Mouse (Mus musculus): ENCODE data around the gene Peak1.

The Peak1 gene

DNA sequence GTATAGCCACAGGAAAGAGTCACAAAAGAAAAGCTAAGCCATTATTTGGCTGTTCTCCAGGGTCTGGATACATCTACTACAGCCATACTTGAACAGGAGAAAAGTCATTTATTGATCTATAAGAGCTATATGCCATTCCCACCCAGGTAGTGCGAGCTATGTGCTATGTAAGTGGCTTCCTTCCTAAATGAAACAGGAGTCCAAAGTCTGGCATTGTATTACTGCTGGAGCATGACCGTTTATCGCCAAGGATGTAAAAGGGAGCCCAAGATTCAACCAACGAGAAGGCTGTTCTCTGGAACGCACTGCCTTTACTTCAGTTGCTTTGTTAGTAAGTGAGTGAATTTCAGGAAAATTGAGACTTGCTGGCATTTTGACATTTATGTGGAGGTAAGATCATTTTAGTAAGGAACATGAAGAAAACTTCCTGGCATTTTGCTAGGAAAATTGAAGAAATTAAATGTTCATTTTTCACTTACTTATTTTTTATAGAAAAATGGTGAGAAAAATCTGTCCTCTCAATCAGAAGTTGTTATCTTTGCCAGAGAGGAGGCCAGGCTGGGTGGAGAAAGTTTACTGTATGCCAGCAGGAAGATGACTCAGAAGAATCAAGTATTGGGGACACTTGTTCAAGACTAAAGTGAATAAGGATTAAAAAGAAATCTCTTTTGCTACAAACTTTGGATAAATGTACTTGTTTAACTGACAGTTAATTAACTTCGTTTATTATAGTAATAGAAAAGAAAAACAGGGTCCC, 162.0 kb downstream of the Peak1 start:
- DNase-seq (ENCODE audit: low spot score) = no peak

DNA sequence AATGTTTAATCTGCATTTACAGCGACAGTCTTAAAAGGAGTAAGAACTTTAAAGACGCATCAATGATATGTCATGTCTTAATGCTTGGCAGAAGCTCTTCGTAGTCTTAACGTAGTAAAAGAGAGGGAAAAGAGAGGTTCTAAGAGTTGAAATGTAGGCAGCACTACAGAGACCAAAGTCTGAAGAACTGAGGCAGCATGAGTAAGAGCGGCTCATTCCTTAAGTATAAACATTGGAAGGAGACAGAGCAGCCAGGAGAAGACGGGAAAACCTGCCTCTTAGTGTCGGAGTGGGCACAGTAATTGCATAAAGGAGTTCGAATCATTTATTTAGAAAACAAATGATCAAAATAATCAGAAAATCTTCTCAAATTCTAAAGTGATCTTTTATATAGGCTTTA, 173.5 kb downstream of the Peak1 start:
- DNase-seq (ENCODE audit: low spot score) = no peak

DNA sequence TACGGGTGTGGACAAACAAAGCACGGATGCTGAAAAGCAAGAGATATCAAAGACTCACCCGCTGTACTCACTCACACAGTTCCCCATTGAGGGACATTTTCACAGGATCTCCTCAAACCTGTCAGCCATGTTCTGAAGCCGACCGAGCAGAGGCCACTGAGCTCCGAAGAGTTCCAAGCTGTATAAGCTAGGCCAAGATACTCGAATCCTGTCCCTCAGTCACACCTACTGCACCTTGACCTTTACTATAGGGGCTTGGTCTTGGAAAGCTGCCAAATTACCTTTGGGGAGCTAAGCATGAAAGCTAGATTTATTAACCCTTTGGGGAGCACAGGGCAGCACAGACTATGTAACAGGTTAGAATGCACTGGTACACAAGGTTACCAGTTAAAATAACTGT, 174.0 kb downstream of the Peak1 start:
- DNase-seq (ENCODE audit: low spot score) = no peak

DNA sequence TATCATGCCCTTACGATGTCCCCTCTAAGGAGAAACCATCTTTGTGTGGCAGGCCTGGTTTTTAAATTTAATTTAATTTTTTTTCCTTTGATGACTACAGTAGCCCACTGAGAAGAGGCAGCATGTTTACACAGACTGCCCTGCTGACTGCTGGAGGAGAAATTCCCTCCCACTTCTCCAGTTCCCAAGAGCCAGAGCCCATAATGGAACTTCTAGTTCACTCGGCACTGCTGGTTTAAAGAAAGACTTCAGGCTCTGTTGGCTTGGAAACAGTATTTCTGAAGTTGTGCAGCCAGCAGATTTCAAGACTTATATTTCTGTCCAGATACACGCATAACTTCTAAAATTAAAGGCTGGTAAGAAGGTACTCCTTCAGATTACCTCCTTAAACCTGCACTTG, 175.2 kb downstream of the Peak1 start:
- DNase-seq (ENCODE audit: low spot score) = no peak

DNA sequence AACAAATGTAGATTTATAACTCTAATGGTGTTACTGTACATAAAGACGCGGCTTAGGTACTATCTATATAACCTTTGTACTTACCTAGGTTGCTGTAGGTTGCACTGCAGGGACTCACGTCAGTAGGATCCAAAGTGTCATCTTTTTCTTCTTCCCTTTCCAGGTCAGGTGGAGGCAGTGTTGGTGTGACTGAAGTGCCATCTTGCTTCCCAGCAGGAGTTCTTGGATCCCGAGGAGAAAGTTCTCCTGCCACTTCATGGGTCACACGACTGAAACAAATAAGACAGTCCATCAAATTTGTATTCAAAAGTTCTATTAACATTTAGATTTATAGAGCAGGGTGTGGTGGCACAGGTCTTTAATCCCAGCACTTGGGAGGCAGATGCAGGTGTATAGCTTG, 176.8 kb downstream of the Peak1 start:
- DNase-seq (ENCODE audit: low spot score) = no peak

DNA sequence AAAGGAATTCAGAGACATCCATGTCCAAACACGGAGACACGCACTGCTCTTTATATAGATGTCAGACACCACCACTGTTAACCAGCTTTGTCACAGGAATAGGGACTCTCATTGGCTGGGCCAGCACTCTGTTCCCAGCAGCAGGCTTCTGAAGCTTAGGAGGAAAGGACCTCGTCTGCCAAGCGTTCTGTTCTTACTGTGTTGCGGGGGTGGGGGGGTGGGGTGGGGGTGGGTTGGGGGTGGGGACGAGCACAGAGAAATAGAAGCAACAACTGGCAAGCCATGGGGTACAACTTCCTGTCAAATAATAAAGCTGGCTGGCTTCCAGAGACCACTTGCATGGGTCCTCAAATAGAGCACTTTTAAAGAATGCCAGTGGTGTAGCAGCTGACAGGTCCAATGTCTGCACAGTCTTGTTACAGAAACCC, 182.0 kb downstream of the Peak1 start:
- no peak for DNase-seq (ENCODE audit: low spot score)

DNA sequence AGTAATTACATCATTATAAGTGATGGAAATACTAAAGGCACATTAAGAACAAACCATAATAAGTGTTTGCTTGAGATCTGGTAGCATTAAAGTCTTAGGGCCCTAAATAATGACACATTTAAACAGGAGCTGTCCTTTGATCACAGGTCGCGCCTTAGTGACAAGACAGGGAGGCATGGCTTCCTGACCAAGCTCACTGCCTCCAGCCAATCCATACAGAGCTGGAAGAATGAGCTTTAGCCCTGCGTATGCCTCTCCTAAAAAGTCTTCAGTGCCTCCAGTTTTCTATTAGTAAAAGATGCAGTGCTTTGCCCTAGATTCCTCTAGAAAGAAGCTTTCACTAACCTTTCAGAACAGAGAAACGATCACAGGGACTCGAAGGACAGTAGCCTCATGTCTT, 182.6 kb downstream of the Peak1 start:
- DNase-seq (ENCODE audit: low spot score) = no peak

DNA sequence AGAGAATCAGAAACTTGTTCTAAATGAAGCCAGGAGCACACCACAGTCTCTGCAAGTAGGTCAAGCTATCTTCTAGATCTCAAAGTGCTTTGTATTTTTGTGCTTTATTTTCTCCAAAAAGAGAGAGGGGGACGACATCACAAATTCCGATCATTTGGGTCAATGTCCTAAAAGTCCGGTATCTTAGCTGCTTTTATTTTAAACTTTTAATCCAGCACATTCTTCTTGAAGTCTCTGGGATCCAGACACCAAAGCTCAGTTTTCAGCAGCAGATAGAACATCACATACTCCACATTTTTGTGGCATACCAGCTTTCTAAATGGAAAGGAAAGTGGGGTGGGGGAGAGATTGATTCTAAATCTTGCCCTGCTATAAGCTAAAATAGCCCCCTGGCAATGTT, 183.3 kb downstream of the Peak1 start:
- DNase-seq (ENCODE audit: low spot score) = no peak

DNA sequence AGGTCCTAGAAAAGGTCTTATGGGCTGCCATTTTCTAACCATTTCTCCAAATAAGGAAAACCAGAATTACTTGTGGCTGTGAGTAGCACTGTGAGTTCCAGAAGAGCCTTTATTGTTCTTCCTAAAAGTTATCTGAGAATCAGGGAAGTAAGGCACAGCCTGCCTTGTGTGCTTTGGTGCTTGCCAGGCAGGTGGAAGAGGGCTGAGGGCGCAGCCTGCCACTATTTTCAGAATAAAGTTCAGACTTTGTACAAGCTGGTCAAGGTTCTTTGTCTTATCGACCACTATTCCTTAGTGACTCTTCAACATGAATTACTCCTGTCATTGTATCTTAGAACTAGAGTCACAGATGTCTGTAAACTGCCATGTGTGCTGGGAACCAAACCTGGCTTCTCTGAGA, 184.6 kb downstream of the Peak1 start:
- DNase-seq (ENCODE audit: low spot score) = no peak

DNA sequence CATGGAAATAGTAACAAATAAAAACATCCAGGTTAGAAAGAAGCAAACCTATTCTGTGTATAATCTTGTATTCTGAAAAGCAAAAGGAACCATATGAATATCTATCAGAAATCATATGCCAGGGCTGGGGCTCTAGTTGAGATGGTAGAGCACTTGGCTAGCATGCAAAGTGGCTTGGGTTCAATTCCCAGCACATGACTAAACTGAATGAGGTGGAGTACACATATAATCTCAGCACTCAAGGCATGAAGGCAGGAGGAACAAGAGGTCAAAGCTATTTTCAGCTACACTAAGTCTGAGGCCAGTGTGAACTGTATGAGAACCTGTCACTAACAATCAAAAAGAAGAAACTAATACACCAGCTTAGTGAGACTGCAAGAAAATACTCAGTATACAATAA, 187.0 kb downstream of the Peak1 start:
- DNase-seq (ENCODE audit: low spot score) = no peak

DNA sequence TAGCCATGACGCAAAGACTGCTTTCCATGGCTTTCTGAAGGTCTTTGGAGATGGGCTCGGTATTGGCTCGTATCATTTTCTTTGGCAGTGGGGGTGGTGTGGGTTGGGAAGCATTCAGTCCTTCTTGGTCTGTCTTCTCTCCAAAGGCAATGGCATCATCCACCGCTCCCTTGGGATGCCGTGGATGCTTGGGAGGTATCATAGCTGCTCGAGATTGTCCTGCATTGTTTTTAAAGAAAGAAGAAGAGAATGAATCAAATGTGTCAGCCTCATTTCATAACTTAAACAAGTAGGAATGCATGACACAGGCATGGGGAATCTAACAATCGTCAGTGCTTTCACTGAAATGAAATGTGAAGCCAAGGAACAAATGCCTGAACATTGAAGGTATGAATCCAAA, 190.2 kb downstream of the Peak1 start:
- no peak for DNase-seq (ENCODE audit: low spot score)

DNA sequence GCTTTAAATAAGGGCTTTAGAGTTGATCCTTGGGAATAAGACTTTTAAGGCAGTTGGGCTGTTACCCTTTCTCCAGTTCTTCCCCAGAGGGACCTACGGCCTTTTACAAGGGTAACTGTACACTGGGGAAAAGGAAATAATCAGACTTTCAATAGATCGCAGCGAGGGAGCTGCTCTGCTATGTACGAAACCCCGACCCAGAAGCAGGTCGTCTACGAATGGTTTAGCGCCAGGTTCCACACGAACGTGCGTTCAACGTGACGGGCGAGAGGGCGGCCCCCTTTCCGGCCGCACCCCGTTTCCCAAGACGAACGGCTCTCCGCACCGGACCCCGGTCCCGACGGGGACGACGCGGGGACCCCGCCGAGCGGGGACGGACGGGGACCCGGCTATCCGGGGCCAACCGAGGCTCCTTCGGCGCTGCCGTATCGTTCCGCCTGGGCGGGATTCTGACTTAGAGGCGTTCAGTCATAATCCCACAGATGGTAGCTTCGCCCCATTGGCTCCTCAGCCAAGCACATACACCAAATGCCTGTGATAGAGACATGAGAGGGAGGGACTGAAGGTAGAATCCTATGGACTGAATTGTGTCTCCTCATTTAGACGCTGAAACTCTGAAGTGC, 194.3 kb downstream of the Peak1 start:
- DNase-seq (ENCODE audit: low spot score) = peak; percentile 53

DNA sequence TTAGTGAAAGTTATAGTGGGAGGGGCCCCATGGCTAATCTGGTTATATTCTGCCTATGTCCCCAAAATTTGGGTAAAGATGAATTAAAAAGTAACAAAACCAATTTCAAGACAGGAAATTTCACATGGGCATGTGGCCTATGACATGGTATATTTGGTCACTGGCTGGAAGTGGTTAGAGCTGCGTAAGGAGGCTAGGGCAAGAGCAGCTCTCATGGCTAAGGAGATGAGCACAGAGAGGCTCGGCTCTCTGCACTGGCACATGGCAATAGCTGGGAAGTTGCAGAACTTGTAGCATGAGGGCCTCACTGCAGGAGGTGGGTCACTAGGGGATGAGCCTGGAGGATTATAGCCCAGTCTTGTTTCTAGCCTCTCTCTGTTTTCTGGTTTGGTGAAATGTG, 199.0 kb downstream of the Peak1 start:
- no peak for DNase-seq (ENCODE audit: low spot score)

DNA sequence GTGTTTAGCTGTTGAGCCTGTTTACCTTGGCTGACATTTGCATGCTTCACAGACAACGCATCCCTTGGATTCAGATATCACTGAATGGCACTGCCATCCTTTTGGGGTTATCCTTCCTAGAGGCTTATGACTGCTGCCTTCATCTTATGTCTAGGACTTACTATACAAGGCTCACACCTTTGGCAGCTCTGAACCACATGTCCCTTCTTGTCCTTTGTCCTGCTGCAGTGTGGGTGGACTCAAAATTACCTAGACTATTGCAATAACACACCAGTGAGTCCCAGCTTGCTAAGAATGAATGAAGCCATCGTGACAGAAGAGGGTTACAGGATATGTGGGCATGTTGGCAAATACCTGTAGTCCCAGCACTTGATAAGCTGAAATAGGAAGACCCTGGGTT, 199.8 kb downstream of the Peak1 start:
- no peak for DNase-seq (ENCODE audit: low spot score)

DNA sequence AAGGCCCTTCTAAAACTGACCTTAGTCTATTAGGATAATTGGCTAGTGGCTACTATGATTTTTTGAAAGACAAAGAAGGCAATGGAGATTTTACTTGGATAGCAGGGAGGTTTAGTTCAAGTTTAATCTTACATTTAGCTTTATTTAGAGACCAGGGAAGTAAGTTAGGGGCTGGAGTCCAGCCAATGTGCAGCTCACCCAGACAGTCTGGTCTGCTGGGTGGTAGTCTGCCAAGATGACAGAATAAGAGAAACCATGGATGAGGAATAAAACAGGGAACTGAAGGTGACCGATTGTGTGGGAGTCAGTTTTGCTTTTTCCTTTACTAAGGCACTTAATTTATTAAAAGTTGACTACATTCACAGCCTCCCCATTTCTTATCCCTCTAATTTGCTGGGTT, 200.5 kb downstream of the Peak1 start:
- DNase-seq (ENCODE audit: low spot score) = no peak

DNA sequence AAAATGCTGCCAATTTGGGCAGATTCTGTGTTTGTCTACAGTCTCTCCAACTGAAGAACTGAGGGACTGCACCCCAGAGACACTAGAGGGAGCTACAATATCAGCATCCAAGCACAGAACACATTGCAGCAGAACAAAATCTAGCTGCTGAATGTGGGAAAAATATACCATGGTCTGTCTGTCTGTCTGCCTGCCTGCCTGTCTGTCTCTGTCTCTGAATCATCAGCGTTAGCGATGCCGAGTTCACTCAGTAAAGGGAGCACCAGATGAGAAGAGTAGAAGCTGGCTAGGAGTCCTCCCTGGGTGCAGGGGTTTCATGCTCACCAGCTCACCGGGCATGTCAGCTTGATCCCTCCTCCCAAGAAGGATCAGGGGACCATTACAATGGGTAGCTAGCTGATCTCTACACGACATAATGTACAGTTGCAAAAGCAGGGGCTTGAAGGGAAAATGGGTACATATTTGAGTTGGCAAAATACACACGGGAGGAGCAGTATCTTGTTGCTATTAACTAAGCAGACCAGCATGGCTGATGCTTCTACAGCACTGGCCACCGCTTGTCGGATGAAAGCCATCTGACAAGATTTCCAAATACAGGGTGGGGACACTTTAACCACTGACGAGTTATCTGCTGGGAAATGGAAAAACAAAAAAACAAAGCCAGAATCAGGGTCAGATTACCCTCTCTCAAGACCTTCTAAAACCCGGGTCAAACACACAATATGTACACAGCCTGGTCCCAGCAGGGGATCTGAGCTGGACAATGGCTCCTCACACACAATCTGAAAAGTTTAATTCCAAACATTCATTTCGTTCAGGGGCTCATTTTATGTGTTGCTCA, 204.2 kb downstream of the Peak1 start:
- no peak for DNase-seq (ENCODE audit: low spot score)

DNA sequence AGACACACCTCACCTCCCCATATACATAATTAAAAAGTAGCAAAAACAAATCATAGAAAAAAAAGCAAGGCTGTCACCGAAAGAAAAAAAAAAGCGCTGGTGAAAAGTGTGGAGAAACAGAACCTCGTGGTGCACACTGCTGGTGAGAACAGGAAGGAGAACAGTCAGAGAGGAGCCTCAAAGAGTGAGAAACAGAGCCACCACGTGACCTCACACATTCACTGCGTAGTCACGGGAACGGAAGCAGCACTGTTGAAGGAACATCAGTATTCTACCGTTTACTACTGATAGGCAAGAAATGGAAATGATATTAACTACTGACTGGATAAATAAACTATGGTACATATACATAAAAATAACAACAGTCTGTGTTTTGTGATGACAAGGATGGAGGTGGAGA, 209.1 kb downstream of the Peak1 start:
- DNase-seq (ENCODE audit: low spot score) = no peak

DNA sequence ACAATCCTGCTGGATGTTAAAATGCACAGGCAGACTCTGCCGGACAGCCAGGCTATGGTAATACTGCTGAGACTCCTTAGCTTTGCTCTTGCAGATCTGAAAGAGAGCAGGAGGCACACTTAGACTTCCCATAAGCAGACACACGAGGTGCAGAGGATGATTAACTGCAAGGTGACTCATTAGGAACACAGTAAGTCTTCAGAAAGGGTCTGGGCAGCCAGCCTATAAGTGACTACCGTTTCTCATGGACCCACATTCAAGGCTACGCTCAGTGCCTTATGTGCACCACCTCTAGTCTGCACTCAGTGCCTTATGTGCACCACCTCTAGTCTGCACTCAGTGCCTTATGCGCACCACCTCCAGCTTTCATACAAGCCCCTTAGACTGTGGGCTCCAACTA, 210.4 kb downstream of the Peak1 start:
- no peak for DNase-seq (ENCODE audit: low spot score)

DNA sequence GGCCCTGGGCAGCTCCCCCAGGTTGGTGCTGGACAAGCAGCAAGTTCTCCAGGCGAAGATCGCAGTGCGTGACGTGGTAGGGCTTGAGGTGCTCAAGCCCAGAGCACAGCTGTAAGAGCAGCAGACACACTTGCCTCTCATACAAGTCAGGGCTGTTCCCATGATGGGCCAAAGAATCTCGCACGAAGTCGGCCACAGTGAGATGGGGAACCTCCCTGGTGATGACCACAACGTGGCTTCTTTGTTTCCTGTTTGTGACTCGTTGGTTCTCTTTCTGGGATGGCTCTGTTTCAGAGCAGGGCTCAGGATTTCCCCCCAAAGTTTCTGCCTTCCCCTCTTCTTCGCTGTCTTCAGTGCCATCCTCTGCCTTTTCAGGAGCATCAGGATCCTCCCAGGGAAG, 210.8 kb downstream of the Peak1 start:
- DNase-seq (ENCODE audit: low spot score) = no peak

DNA sequence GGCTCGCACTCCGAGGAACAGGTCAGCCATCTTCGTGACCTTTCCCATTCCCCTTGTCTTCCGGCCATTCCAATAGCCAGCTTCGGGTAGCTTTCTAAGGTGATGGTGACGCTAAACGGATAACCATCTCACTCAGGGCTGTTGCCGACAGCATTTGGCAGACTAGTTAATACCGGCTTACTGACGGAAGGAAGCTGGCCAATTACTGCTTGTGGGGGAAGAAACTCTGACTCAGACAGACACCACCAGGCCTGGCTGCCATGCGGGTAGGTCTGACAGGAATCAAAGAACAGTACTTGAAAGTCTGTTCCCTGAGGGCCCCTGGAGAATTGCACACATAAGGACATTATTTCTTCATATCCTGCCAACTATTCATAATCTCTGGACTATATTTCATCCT, 212.5 kb downstream of the Peak1 start:
- DNase-seq (ENCODE audit: low spot score) = no peak

DNA sequence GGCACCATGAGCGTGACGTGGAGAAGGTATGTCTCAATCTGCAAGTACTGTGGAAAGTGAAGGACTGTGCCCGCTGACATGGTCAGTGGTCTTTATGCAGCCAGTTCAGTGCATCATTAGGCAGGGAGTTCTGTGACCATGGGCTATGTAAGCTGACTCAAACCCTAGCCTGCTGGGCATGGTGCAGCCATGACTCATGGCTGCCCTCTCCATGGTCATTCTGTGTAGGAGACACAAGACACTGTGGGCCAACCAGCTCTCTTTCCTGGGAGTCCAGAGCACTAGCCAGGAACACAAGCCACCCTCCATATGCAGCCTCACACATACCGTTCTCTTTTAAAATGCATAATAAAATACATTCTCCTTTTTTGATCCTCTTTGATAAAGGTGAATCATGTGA, 213.6 kb downstream of the Peak1 start:
- no peak for DNase-seq (ENCODE audit: low spot score)

DNA sequence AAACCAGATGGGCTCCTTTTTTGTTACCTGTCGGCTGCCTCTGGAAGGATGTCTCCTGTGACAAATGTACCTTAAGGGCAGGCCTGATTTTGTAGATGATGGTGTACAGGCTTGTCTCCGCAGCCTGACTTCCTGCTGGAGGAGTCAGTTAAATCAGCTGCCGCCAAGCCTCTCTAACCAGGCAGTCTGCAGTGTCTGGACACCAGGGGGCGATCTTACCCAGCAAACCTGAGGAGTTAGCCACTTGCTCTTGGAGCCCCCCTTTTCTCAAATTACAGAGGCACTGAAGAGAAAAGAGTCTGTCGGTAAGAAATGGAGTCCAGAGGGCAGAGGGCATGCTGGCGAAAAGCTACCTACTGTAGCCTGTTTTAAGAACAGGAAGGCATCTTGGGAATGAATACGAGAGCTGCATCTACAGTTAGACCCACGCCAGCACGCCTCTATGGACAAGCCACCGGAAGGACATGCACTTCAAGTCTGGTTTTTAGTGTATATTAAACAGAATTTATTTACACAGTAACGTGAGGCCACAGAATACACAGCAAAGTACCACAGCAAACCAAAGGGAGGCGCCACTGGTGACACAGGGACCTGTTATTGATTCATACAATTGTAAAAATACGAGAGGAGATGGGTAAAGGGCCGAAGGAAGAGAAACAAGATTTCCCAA, 217.1 kb downstream of the Peak1 start:
- DNase-seq (ENCODE audit: low spot score) = peak; percentile 43

DNA sequence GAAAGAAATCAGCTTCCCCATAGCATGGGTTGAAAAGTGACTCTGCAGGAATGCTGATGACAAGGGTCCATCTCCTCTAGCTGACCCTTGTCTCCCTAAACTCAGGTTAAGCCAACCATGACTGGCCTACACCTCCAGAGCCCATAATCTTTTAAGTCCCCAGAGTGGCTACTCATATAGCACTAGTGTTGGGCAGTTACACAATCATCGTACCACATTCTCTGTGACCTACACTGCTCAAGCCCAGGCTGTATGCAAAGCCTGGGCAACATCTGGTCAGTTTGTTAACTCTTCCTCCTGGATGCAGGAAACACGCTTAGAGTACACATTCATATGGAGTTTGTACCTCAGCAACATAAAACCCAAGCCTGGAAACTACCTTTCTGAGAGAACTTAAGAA, 217.7 kb downstream of the Peak1 start:
- DNase-seq (ENCODE audit: low spot score) = no peak

All from ovary, adult 18-20 months (tissue).